Mouse (Mus musculus) heart, postnatal 0 days (tissue): ENCODE measurements around the gene Bri3. TPM values are rescaled to one million over a fixed set of nuclear protein-coding genes. Genes with fewer than 3 reads are reported as not detected.

ENCODE experiments used
- ATAC-seq: fragments of 200-750 bp; cut with Nextera tagmentation; 2 replicates; pipeline ENCODE4 v1.8.0; 2017; ENCODE audit warnings: low read depth, moderate number of reproducible peaks, moderate library complexity; ENCODE audit not compliant: insufficient read depth
- DNase-seq: peaks from one replicate; pipeline ENCODE4 v3.0.0-alpha.2; 2016; ENCODE audit warnings: low spot score
- H3K27ac ChIP-seq: fragments of 300-500 bp; sonication (generic); 2 replicates; pipeline ENCODE4 v1.5.1; 2014; ENCODE audit warnings: low read depth, mild to moderate bottlenecking
- H3K27me3 ChIP-seq: fragments of 300-500 bp; sonication (generic); 2 replicates; pipeline ENCODE4 v1.6.1; 2014; ENCODE audit warnings: low read length, mixed read lengths; ENCODE audit not compliant: control insufficient read depth, insufficient read depth
- H3K36me3 ChIP-seq: fragments of 300-500 bp; sonication (generic); replicated peaks from 2 replicates; pipeline ENCODE4 v1.6.1; 2014; ENCODE audit warnings: low read length, mixed read lengths; ENCODE audit not compliant: control insufficient read depth, insufficient read depth
- H3K4me1 ChIP-seq: fragments of 300-500 bp; sonication (generic); 2 replicates; pipeline ENCODE4 v1.6.1; 2014; ENCODE audit warnings: antibody characterized with exemption; ENCODE audit not compliant: control insufficient read depth, insufficient read depth
- H3K4me2 ChIP-seq: fragments of 300-500 bp; sonication (generic); 2 replicates; pipeline ENCODE4 v1.6.1; 2014; ENCODE audit warnings: low read depth, mild to moderate bottlenecking, low read length, moderate library complexity
- H3K4me3 ChIP-seq: fragments of 300-500 bp; sonication (generic); 2 replicates; pipeline ENCODE4 v1.5.1; 2014; ENCODE audit warnings: low read depth, low read length
- H3K9ac ChIP-seq: fragments of 300-500 bp; sonication (generic); replicated peaks from 2 replicates; pipeline ENCODE4 v1.6.1; 2014; ENCODE audit warnings: low read depth, low read length, mixed read lengths
- H3K9me3 ChIP-seq: fragments of 300-500 bp; sonication (generic); replicated peaks from 2 replicates; pipeline ENCODE4 v1.6.1; 2016; ENCODE audit warnings: low read length; ENCODE audit not compliant: control insufficient read depth
- CTCF ChIP-seq: IDR thresholded peaks from 2 replicates; pipeline ENCODE4 v1.5.1; 2016; ENCODE audit warnings: antibody characterized with exemption, control low read depth, low read depth
- EP300 ChIP-seq: IDR thresholded peaks from 2 replicates; pipeline ENCODE4 v1.6.1; 2016; ENCODE audit warnings: antibody characterized with exemption, low read depth
- WGBS: fragments of 180-500 bp; shearing (Covaris S2); extraction: QIAGEN DNeasy Blood & Tissue Kit; methylation state at CpG from one replicate; pipeline ENCODE4 v1.1.7; 2014; 5-methylcytosine and 5-hydroxymethylcytosine counted together
- polyA plus RNA-seq: library from polyadenylated mRNA; unstranded; fragments of >200 nt; fragmentation: Nextera tagmentation; extraction: Ambion mirVana; gene quantifications from 2 replicates; pipeline ENCODE4 v1.2.1, GENCODE M21; 2015
- total RNA-seq: library from RNA; depleted of rRNA; stranded (reverse); fragments of >200 nt; gene quantifications from 2 replicates; pipeline ENCODE4 v1.2.3, GENCODE M21; 2014; ENCODE audit warnings: low replicate concordance

Bri3 gene
- total and polyA plus RNA-seq, 2 experiments from 2014 or later: 71.0 to 304 TPM

GRCm38 (mm10) chr5:144247906-144248585 is 3.8 kb downstream of the Bri3 start:
- ATAC-seq: peak; percentile 37
- peak; percentile 66 for DNase-seq
- TF ChIP-seq CTCF: no peak
- TF ChIP-seq EP300: 0 out of 2 replicates have a peak, but pooled peaks have one; percentile 1
- peak overlapping the region; percentile 67 for H3K27ac ChIP-seq
- H3K4me3 ChIP-seq: no peak overlapping the region
- no peak overlapping the region for H3K9ac ChIP-seq
- 0 out of 2 replicates have a peak, but pooled peaks cover 4% of the 10 kb centered on the region for H3K9me3 ChIP-seq
- 33% methylated on average over 10 of the region's 10 CpGs for WGBS
- H3K36me3 ChIP-seq: no peaks in the 10 kb centered on the region
- H3K4me1 ChIP-seq: peaks cover 17% of the 10 kb centered on the region; the same call in 1 of the 2 replicates
- no peak overlapping the region for H3K4me2 ChIP-seq
- no peaks in the 10 kb centered on the region for H3K27me3 ChIP-seq

- TF ChIP-seq EP300 (no peak), CTCF (peak; percentile 32)
- Histone ChIP-seq H3K27ac (no peak overlapping the region), H3K27me3 (no peaks in the 10 kb centered on the region), H3K9me3 (0 out of 2 replicates have a peak, but pooled peaks cover 4% of the 10 kb centered on the region), H3K9ac (no peak overlapping the region), H3K4me1 (peaks cover 21% of the 10 kb centered on the region), H3K4me2 (no peak overlapping the region), H3K4me3 (no peak overlapping the region), H3K36me3 (no peaks in the 10 kb centered on the region)
- DNase-seq (no peak), ATAC-seq (no peak)
- 83% methylated on average over 3 of the region's 3 CpGs for WGBS
Measured at GRCm38 (mm10) chr5:144249871-144250270, 5.6 kb downstream of the Bri3 start.

GRCm38 (mm10) chr5:144251876-144252577 is 7.8 kb downstream of the Bri3 start:
- no peak overlapping the region for H3K27ac ChIP-seq
- H3K4me2 ChIP-seq: no peak overlapping the region
- no peak for DNase-seq
- no peak overlapping the region for H3K9ac ChIP-seq
- H3K27me3 ChIP-seq: no peaks in the 10 kb centered on the region
- TF ChIP-seq CTCF (no peak), EP300 (no peak)
- 80% methylated on average over 13 of the region's 13 CpGs for WGBS
- H3K9me3 ChIP-seq: 0 out of 2 replicates have a peak, but pooled peaks cover 4% of the 10 kb centered on the region
- H3K4me3 ChIP-seq: no peak overlapping the region
- ATAC-seq: no peak
- no peaks in the 10 kb centered on the region for H3K36me3 ChIP-seq
- H3K4me1 ChIP-seq: peaks cover 26% of the 10 kb centered on the region

GRCm38 (mm10) chr5:144253212-144253611 is 9.0 kb downstream of the Bri3 start:
- Histone ChIP-seq H3K27ac (no peak overlapping the region), H3K36me3 (no peaks in the 10 kb centered on the region), H3K4me1 (peaks cover 27% of the 10 kb centered on the region), H3K27me3 (no peaks in the 10 kb centered on the region), H3K9me3 (0 out of 2 replicates have a peak, but pooled peaks cover 4% of the 10 kb centered on the region), H3K4me2 (no peak overlapping the region), H3K4me3 (no peak overlapping the region), H3K9ac (no peak overlapping the region)
- no peak for TF ChIP-seq CTCF
- DNase-seq: no peak
- WGBS: 71% methylated on average over 4 of the region's 4 CpGs
- no peak for ATAC-seq

GRCm38 (mm10) chr5:144254122-144254810 is 10.0 kb downstream of the Bri3 start:
- no peaks in the 10 kb centered on the region for H3K27me3 ChIP-seq
- H3K4me1 ChIP-seq: peaks cover 34% of the 10 kb centered on the region
- ATAC-seq: no peak
- no peak for DNase-seq
- 56% methylated on average over 16 of the region's 16 CpGs for WGBS
- H3K9ac ChIP-seq: 0 out of 2 replicates have a peak overlapping the region, but pooled peaks have one; percentile 99
- no peaks in the 10 kb centered on the region for H3K36me3 ChIP-seq
- TF ChIP-seq EP300: no peak
- TF ChIP-seq CTCF: no peak
- H3K9me3 ChIP-seq: 0 out of 2 replicates have a peak, but pooled peaks cover 4% of the 10 kb centered on the region
- peak overlapping the region; percentile 99 for H3K27ac ChIP-seq
- peak overlapping the region; percentile 91 for H3K4me2 ChIP-seq
- peak overlapping the region; percentile 99 for H3K4me3 ChIP-seq
